Mouse (Mus musculus) small intestine, adult 2 months (tissue): ENCODE results near the gene Cdc5l. TPM values are rescaled to one million over a fixed set of nuclear protein-coding genes. Genes with fewer than 3 reads are reported as not detected.

Source experiments
- H3K27ac ChIP-seq: fragments of 200-500 bp; 2 replicates; pipeline ENCODE4 v1.5.1; 2012; ENCODE audit warnings: low read depth, low read length, control low read depth, inconsistent platforms; ENCODE audit not compliant: insufficient read depth
- H3K27me3 ChIP-seq: fragments of 200-500 bp; 2 replicates; pipeline ENCODE4 v1.6.1; 2012; ENCODE audit warnings: mild to moderate bottlenecking, moderate library complexity, low read length, inconsistent platforms; ENCODE audit not compliant: control insufficient read depth, insufficient read depth
- H3K36me3 ChIP-seq: fragments of 200-500 bp; 2 replicates; pipeline ENCODE4 v1.6.1; 2012; ENCODE audit warnings: mild to moderate bottlenecking, low read length, control low read depth, inconsistent platforms; ENCODE audit not compliant: control insufficient read depth, insufficient read depth
- H3K4me1 ChIP-seq: fragments of 200-500 bp; 2 replicates; pipeline ENCODE4 v1.6.1; 2012; ENCODE audit warnings: low read length, inconsistent platforms, mixed read lengths; ENCODE audit not compliant: control insufficient read depth, insufficient read depth, insufficient read length
- H3K4me3 ChIP-seq: fragments of 200-500 bp; 2 replicates; pipeline ENCODE4 v1.5.1; 2012; ENCODE audit warnings: low read depth, mild to moderate bottlenecking, control low read depth, inconsistent platforms, low read length, moderate library complexity
- CTCF ChIP-seq: fragments of 200-500 bp; IDR thresholded peaks from 2 replicates; pipeline ENCODE4 v1.5.1; 2012; ENCODE audit warnings: low read depth, mild to moderate bottlenecking, control low read depth, inconsistent platforms, low read length, moderate library complexity, mixed read lengths; ENCODE audit not compliant: insufficient replicate concordance, insufficient read length; ENCODE audit errors: extremely low read depth
- POLR2A ChIP-seq: fragments of 200-500 bp; IDR thresholded peaks from 2 replicates; pipeline ENCODE4 v1.6.1; 2012; ENCODE audit warnings: low read depth, mild to moderate bottlenecking, control low read depth, inconsistent platforms, low read length, moderate library complexity
- WGBS: fragments of 180-500 bp; shearing (Covaris S2); methylation state at CpG from one replicate; pipeline ENCODE4 v1.1.7; 2018; 5-methylcytosine and 5-hydroxymethylcytosine counted together
- polyA plus RNA-seq: library from polyadenylated mRNA; depleted of rRNA; stranded (reverse); fragments of >200 nt; gene quantifications from 2 replicates; pipeline ENCODE4 v1.2.3, GENCODE M21; 2012; rRNA removed

The Cdc5l gene
- 2.1 and 4.2 TPM in 2 replicates for polyA plus RNA-seq

DNA sequence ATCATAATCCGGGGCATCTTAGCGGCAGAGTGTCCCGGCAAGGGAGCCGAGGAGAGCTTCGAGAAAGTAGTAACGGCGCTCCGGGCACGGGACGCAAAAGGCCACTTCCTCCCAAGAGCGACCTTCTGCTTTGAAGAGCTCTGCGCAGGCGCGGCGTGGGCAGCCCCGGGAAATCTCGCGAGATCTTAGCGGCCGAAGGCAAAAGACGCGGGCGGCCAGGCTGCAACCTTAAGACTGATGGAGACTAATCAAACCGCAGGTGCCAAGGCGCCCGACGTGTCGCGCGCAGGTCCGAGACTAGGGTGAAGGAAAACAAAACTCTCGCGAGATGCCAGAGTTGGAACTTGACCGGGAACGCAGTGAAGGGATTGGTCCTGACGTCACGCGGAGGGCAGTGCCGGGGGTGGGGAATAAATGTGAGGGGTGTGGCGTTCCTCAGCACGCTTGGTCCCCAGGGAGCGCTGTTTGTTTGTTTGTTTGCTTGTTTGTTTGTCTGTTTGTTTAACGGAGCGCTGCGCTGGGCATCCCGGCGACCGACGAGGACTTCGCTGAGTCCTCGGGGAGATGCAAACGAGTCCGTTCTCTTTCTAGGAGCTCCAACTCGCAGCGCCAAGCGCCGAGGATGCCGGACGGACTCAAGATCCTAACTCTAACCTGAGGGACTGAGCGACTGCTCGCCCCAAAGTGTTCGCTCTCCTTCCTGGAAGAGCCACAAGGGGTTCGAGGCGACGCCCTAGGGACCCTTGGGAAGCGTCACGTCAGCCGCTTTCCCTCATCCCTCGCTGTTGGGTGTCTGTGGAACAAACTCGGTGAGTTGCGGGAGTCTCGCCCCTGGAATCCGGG lies at the start of gene Cdc5l:
Gene Cdc5l (minus strand): TSS at position 319 of the 843 bp plus-strand sequence.
- Histone ChIP-seq H3K27ac (peak within 1 kb of the TSS; percentile 93), H3K4me3 (peak within 1 kb of the TSS; percentile 78), H3K4me1 (0 out of 2 replicates have a peak, but pooled peaks cover 3% of the 10 kb centered on the region), H3K36me3 (no peaks in the 10 kb centered on the region), H3K27me3 (no peaks in the 10 kb centered on the region)
- whole genome bisulfite sequencing = under 1% methylated on average over 73 of the region's 73 CpGs
- TF ChIP-seq CTCF = 0 out of 2 replicates have a peak, but pooled peaks have one; percentile 1
- TF ChIP-seq POLR2A = peak; percentile 92

DNA sequence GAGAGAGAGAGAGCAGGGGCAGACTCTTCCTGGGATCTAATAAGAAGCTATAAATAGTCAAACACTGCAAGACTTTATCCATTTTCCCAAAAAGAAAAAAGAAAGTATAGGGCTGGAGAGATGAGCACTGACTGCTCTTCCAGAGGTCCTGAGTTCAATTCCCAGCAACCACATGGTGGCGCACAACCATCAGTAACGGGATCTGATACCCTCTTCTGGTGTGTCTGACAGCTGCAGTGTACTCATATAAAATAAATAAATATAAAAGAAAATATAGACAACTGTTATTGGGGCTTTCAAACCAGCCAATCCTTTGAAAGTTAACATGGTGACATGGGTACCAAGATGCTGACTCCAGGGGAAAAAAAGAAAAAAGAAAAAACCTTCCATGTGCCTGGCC lies 46.9 kb upstream of the Cdc5l start:
- no peaks in the 10 kb centered on the region for H3K4me1 ChIP-seq
- H3K4me3 ChIP-seq = no peak overlapping the region
- 12% methylated on average over 2 of the region's 2 CpGs for WGBS
- no peaks in the 10 kb centered on the region; the same call in 1 of the 2 replicates for H3K27me3 ChIP-seq
- no peak for TF ChIP-seq POLR2A
- TF ChIP-seq CTCF = no peak
- no peak overlapping the region for H3K27ac ChIP-seq
- no peaks in the 10 kb centered on the region for H3K36me3 ChIP-seq

DNA sequence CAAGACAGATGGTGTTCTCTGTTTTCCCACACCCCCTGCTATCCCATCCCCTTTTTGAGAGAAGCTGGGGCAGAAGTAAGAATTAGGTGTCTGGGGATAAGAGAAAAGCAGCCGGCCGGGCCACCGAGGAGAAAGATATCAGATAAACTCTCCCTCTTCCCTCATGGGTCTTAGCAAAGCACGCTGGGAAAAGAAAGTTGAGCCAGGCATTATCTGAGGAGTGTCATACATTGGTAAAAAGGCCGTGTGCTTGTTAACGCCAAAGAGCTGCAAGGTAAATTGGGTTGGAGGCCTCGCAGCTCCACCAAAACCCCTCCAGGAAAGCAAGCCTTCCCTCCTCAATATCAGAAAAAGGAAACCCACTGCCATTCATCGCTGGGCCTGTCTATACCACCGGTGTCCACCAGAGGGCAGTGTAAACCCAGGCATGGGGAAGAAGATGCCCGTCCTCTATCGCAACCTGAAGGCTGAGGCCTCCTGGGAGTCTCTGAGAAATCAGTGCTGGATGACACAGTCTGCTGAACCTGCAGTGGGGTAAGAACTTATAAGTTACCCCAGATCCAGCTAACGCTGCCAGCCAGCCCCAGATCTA lies 44.8 kb upstream of the Cdc5l start:
- Histone ChIP-seq H3K27ac (no peak overlapping the region), H3K36me3 (no peaks in the 10 kb centered on the region), H3K4me3 (no peak overlapping the region), H3K27me3 (peaks cover 3% of the 10 kb centered on the region; the same call in 1 of the 2 replicates), H3K4me1 (no peaks in the 10 kb centered on the region)
- peak; percentile 99; the same call in 1 of the 2 replicates for TF ChIP-seq CTCF
- no peak for TF ChIP-seq POLR2A
- WGBS = 6% methylated on average over 12 of the region's 12 CpGs

DNA sequence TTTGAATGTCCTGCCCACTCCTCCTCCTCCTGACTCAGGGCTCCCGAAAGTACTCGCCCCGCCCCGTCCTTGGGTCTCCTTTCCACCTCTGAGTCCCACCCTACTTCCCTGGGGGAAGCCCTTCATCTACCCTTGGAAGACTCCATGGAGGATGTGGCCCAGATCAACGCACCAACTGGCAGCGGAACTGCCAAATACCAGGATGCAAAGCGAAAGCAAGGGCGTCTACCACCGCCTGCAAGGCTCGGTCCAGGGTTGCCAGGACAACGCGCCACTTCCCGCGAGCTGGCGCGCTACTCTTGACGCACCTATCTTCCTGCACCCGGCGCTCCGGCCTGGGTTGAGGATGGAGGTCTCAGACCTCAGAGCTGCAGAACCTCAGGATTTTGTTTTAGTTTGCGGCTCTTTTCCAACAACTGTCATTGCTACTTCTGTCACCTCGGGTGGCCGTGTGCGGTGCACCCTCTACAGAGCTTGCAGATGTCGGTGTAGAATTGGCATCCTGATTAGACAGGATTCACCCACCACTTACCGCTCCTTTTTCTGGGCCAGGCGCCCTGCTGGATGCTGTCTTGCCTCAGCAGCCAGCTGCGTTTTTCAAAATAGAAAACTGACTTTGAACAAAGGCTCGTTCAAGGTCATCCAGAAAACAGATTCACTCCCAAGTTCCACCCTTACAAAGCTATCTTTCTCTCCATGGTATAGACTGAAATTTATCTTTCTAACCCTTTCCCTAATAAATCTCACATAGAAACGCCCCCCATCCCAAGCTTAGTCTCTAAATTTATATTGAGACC lies 41.3 kb upstream of the Cdc5l start, which contains the start of gene Spats1:
Gene Spats1 (minus strand): TSS at position 747 of the 797 bp plus-strand sequence.
- no peaks in the 10 kb centered on the region for H3K4me1 ChIP-seq
- H3K27ac ChIP-seq = no peak within 1 kb of the TSS
- 5% methylated on average over 30 of the region's 30 CpGs for WGBS
- peak within 1 kb of the TSS; percentile 55 for H3K4me3 ChIP-seq
- H3K36me3 ChIP-seq = no peaks in the 10 kb centered on the region
- H3K27me3 ChIP-seq = peaks cover 3% of the 10 kb centered on the region; the same call in 1 of the 2 replicates
- no peak for TF ChIP-seq CTCF
- no peak for TF ChIP-seq POLR2A

DNA sequence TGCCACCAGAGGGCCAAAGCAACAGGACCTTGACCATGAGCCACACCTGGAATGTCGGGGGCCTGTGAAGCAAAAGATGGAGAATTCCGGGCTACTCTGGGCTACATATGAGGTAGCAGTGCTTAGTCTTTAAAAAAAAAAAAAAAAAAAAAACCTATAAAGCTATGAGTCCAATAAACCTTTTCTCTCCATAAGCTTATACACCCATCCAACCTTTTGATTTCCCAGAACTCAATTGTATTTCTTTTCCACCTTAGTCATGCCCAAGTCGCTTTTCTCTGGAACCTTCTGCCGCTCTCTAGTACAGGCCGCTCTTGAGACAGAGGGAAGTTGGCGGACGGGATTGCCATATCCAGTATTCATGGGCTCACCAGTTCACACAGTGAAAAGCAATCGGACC lies 40.6 kb upstream of the Cdc5l start:
- Histone ChIP-seq H3K4me3 (no peak overlapping the region), H3K4me1 (no peaks in the 10 kb centered on the region), H3K36me3 (no peaks in the 10 kb centered on the region), H3K27ac (no peak overlapping the region), H3K27me3 (peaks cover 3% of the 10 kb centered on the region; the same call in 1 of the 2 replicates)
- WGBS = 69% methylated on average over 8 of the region's 8 CpGs
- TF ChIP-seq POLR2A (no peak), CTCF (no peak)

DNA sequence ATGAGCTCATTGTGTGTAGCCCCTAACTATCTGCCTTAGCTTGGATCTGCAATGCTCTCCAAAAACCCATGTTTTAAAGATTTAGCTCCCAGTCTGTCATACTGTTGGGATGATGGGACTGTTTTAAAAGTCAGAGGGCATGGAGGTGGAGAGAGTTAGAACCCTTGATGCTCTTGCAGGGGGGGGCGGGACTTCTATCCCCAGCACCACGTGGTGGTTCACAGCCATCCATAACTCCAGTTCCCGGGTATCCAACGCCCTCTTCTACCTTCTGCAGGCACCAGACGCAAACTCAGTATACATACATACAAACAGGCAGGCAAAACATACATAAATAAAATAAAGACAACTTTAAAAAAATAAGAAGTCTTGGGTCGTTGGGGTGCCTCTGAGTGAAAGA lies 40.1 kb upstream of the Cdc5l start:
- peaks cover 3% of the 10 kb centered on the region; the same call in 1 of the 2 replicates for H3K27me3 ChIP-seq
- no peaks in the 10 kb centered on the region for H3K4me1 ChIP-seq
- H3K27ac ChIP-seq = no peak overlapping the region
- H3K4me3 ChIP-seq = no peak overlapping the region
- no peaks in the 10 kb centered on the region for H3K36me3 ChIP-seq
- TF ChIP-seq POLR2A = no peak
- TF ChIP-seq CTCF = no peak
- WGBS = 63% methylated on average over 6 of the region's 6 CpGs
